Mouse (Mus musculus): ENCODE results near the gene Pcnt.

- TF ChIP-seq TAL1 (IDR thresholded peaks at IDR 0.05; ENCODE audit: low read length) (no peak), GATA1 (IDR thresholded peaks at IDR 0.05; ENCODE audit: low read length) (no peak)
Observed at GRCm38 (mm10) chr10:76448851-76449250, 6.3 kb upstream of the Pcnt start, which contains the start of gene 2610028H24Rik.

Data from erythroblast, embryonic 14.5 days (primary cell).